Mouse (Mus musculus): ENCODE results near the gene Ddr2. TPM values are rescaled to one million over a fixed set of nuclear protein-coding genes. Genes with fewer than 3 reads are reported as not detected.

The Ddr2 gene
- total RNA-seq (2012; rRNA removed) = not detected in 2 replicates
- under 1 TPM in 1 of 2 experiments, not detected in 1; 0.04 TPM for polyA plus RNA-seq (2012; ENCODE audit: insufficient read depth in 1 of 2, insufficient read length in 2 of 2, low read depth in 1 of 2, low replicate concordance in 2 of 2, missing spikeins in 1 of 2)

DNA sequence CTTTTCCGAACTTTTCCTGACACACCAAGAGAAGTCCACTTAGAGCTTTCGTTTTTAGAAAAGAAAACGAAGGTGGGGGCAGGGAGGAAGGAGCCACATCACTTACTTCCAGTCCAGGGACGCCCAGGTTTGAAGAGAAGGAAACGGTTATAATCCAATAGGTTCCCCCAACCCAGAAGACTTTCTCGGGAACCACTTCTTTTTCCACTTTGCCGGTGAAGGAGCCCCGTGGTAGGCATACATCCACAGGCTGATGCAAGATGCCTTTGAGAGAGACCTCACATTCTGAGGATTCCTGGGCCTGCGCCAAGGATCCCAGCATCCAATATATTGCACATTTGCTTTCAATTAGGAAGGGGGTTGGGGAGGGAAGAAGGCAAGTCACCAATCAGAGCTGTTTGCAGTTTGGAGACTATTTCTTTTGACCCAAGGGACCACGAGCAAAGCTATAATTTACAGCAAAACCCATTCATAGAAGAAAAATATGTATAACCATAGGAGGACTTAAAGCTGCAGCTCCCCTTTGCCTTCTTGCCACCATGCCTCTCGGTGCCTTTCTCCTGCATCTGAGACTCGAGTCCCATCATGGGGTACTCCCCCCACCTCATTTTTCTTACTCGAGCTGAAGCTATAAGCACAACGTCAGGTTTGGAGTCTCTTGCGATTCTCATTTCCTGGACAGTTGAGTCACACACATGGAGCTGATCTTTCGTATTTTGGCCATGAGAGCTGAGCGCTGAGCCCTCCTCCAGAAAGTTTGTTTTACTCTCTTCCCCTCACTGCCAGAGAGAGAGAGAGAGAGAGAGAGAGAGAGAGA, at the start of gene Ddr2:
Gene Ddr2, minus strand, starts transcription at position 247 of the 817 bp plus-strand sequence.
- no peak within 1 kb of the TSS for H3K4me3 ChIP-seq (ENCODE audit: control insufficient read depth in 1 of 2, insufficient read depth in 1 of 2, low read depth in 2 of 2, low read length in 2 of 2)
- H3K27ac ChIP-seq (ENCODE audit: control insufficient read depth, low read depth, low read length) = no peak within 1 kb of the TSS
- no peak for DNase-seq (ENCODE audit: low read depth, low spot score)

DNA sequence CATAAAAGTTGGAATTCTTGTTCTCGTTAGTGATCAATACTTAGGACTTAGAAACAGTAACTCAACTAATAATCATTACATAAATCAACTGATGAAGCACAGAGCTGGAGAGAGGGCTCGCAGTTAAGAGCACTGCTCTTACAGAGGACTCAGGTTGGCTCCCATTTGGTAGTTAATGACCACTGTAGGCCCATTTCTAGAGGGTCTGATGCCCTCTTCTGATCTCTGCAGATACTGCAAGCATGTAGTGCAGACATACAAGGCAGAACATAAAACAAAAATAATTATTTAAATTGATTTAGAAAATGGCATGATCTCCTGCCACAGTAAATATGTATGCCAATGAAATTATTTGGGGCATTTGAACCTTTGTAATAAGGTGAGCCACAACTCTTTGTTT, 49.1 kb upstream of the Ddr2 start:
- no peak overlapping the region for H3K9ac ChIP-seq (ENCODE audit: control insufficient read depth, low read depth, low read length, poor library complexity, severe bottlenecking)
- peaks cover 29 to 42% of the 10 kb centered on the region in 2 experiments for H3K4me1 ChIP-seq (ENCODE audit: control insufficient read depth in 1 of 2, insufficient read depth in 2 of 2, low read length in 2 of 2)
- no peaks in the 10 kb centered on the region for H3K9me3 ChIP-seq (replicated peaks; ENCODE audit: insufficient read depth, low read length)
- no peak for DNase-seq (ENCODE audit: low read depth, low spot score)
- no peak overlapping the region for H3K27ac ChIP-seq (ENCODE audit: control insufficient read depth, low read depth, low read length)
- TF ChIP-seq CTCF (IDR thresholded peaks at IDR 0.05 in 2 of 3, conservative IDR thresholded peaks at IDR 0.05 in 1 of 3; ENCODE audit: control insufficient read depth in 1 of 3, insufficient read depth in 1 of 3, low read depth in 2 of 3, low read length in 3 of 3, poor library complexity in 1 of 3, severe bottlenecking in 1 of 3) (peak in 1 of 3 experiments; percentile 14; a peak in 1 of 6 replicates), RAD21 (IDR thresholded peaks at IDR 0.05; ENCODE audit: low read depth, low read length) (peak; percentile 4), GATA1 (IDR thresholded peaks at IDR 0.05; ENCODE audit: low read depth, low read length) (no peak), CHD2 (IDR thresholded peaks at IDR 0.05; ENCODE audit: low read length) (no peak)
- H3K36me3 ChIP-seq (ENCODE audit: control insufficient read depth in 1 of 2, insufficient read depth in 2 of 2, low read length in 2 of 2) = peaks cover 42 to 53% of the 10 kb centered on the region in 2 experiments
- no peaks in the 10 kb centered on the region for H3K27me3 ChIP-seq (ENCODE audit: control insufficient read depth in 1 of 2, insufficient read depth in 2 of 2, low read length in 2 of 2)
- H3K4me3 ChIP-seq (ENCODE audit: control insufficient read depth in 1 of 2, insufficient read depth in 1 of 2, low read depth in 2 of 2, low read length in 2 of 2) = no peak overlapping the region
- peaks cover 4% of the 10 kb centered on the region for H3K79me2 ChIP-seq (ENCODE audit: control insufficient read depth, insufficient read depth, low read length, poor library complexity)

More for the DNA sequence above, at the start of gene Ddr2:
- TF ChIP-seq MXI1 (IDR thresholded peaks at IDR 0.05; ENCODE audit: low read depth, low read length) = no peak
- TF ChIP-seq UBTF (IDR thresholded peaks at IDR 0.05; ENCODE audit: borderline replicate concordance, insufficient read depth, low read depth, low read length) = no peak
- TF ChIP-seq RAD21 (IDR thresholded peaks at IDR 0.05; ENCODE audit: low read depth, low read length) = no peak
- no peak for TF ChIP-seq MYC (IDR thresholded peaks at IDR 0.05; ENCODE audit: low read depth, low read length)
- TF ChIP-seq ZMIZ1 (IDR thresholded peaks at IDR 0.05; ENCODE audit: low read depth, low read length) = no peak
- no peak for TF ChIP-seq MEF2A (IDR thresholded peaks at IDR 0.05; ENCODE audit: extremely low read depth, insufficient replicate concordance, low read depth, low read length, poor library complexity, severe bottlenecking)
- TF ChIP-seq POLR2A (IDR thresholded peaks at IDR 0.05; ENCODE audit: control insufficient read depth in 1 of 2, insufficient read depth in 1 of 2, low read depth in 1 of 2, low read length in 2 of 2, poor library complexity in 1 of 2) = no peak
- TF ChIP-seq ZKSCAN1 (IDR thresholded peaks at IDR 0.05; ENCODE audit: low read depth, low read length) = no peak
- no peak for TF ChIP-seq ELF1 (IDR thresholded peaks at IDR 0.05; ENCODE audit: low read depth, low read length)
- TF ChIP-seq RCOR1 (IDR thresholded peaks at IDR 0.05; ENCODE audit: low read depth, low read length) = no peak
- TF ChIP-seq TBP (IDR thresholded peaks at IDR 0.05; ENCODE audit: low read depth, low read length) = no peak
- TF ChIP-seq SMC3 (IDR thresholded peaks at IDR 0.05; ENCODE audit: low read depth, low read length) = no peak
- no peak for TF ChIP-seq USF2 (IDR thresholded peaks at IDR 0.05; ENCODE audit: borderline replicate concordance in 1 of 2, insufficient read depth in 1 of 2, low read depth in 1 of 2, low read length in 2 of 2)
- TF ChIP-seq HCFC1 (IDR thresholded peaks at IDR 0.05; ENCODE audit: low read depth, low read length) = no peak
- H3K79me2 ChIP-seq (ENCODE audit: control insufficient read depth, insufficient read depth, low read length, poor library complexity) = no peaks in the 10 kb centered on the region
- no peak within 1 kb of the TSS for H3K9ac ChIP-seq (ENCODE audit: control insufficient read depth, low read depth, low read length, poor library complexity, severe bottlenecking)
- H3K4me1 ChIP-seq (ENCODE audit: control insufficient read depth in 1 of 2, insufficient read depth in 2 of 2, low read length in 2 of 2) = no peaks in the 10 kb centered on the region
- H3K27me3 ChIP-seq (ENCODE audit: control insufficient read depth in 1 of 2, insufficient read depth in 2 of 2, low read length in 2 of 2) = no peaks in the 10 kb centered on the region; a peak in 1 of 4 replicates
- H3K36me3 ChIP-seq (ENCODE audit: control insufficient read depth in 1 of 2, insufficient read depth in 2 of 2, low read length in 2 of 2) = no peaks in the 10 kb centered on the region
- H3K9me3 ChIP-seq (replicated peaks; ENCODE audit: insufficient read depth, low read length) = no peaks in the 10 kb centered on the region

Data from MEL (cell line).